Mouse (Mus musculus) bone marrow macrophage, adult 2 months (primary cell): ENCODE results near the gene Eml2.

ENCODE experiments used
- CTCF ChIP-seq: IDR thresholded peaks from 2 replicates; pipeline ENCODE4 v1.5.1; 2012; ENCODE audit warnings: low read depth, mild to moderate bottlenecking, low read length, moderate library complexity
- POLR2A ChIP-seq: IDR thresholded peaks from 2 replicates; pipeline ENCODE4 v1.6.1; 2012; ENCODE audit warnings: mild to moderate bottlenecking, low read depth, low read length, borderline replicate concordance

GRCm38 (mm10) chr7:19211996-19212755 is 36.0 kb downstream of the Eml2 start, which contains the start of gene Gpr4:
- TF ChIP-seq CTCF (no peak), POLR2A (no peak)
